Mouse (Mus musculus) embryo, embryonic 11.5 days (tissue): ENCODE data around the gene Actn2.

Source experiments
- DNase-seq: peaks from one replicate; pipeline ENCODE4 v3.0.0-alpha.2; 2012; ENCODE audit warnings: low read depth, low spot score

The Actn2 gene

GRCm38 (mm10) chr13:12340183-12340975 is at the start of gene Actn2:
Gene Actn2, minus strand, starts transcription at chr13:12340760.
- peak; percentile 67 for DNase-seq

DNA sequence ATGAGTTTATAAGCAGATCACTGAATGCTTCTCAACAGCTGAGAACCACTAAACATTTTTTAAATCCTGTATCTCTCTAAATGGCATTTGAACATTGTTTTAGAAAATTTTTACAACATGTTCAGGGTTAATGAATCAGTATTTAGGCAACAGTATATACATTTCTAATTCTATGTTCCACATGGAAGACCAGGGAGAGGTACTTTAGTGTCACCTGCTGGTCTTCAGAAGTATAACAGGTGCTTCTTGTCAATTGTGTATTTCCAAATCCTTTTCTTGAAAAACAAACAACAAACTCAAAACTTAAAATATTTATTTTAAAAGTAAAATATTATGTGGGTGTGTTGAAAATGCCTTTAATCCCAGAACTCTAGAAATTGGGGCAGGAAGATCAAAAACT is 45.7 kb upstream of the Actn2 start:
- peak; percentile 22 for DNase-seq

GRCm38 (mm10) chr13:12384796-12385195 is 44.2 kb upstream of the Actn2 start:
- no peak for DNase-seq

DNA sequence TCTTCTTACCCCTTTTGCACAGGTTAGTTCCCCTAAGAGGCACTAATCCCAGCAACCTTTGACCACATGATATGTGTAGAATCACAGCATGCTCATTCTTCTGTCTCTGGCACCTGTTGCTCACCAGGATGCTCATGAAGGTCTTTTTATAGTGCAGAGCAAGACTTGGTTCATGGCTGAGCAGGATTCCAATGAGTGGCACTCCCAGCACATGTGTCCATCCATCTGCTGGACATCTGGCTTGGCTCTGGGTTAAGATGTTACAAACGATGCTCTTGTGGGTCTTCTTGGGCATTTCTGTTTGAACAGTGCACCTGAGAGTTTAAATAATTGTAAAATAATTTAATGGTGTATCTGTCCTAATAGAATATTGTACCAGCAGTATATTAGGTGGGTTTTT is 36.2 kb upstream of the Actn2 start:
- DNase-seq: no peak

GRCm38 (mm10) chr13:12372755-12373154 is 32.2 kb upstream of the Actn2 start:
- no peak for DNase-seq

DNA sequence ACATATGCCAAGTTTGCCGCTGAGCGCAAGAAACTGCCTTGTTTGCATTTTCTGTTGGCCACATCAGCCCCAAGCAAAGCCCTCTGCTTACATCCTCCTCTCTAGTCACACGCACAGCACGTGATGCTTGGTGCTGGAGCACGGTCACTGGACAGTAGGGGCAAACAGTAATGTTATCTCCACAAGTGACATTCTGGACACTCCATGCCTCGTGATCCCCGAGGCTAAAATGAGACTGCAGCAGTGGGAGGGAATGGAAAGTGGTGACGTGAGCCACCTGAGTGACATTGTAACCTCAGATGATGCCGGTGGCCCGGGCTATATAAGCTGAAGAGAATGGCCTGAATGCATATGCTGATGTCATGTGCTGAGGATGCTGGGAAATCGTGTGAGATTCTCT is 29.4 kb upstream of the Actn2 start:
- no peak for DNase-seq

DNA sequence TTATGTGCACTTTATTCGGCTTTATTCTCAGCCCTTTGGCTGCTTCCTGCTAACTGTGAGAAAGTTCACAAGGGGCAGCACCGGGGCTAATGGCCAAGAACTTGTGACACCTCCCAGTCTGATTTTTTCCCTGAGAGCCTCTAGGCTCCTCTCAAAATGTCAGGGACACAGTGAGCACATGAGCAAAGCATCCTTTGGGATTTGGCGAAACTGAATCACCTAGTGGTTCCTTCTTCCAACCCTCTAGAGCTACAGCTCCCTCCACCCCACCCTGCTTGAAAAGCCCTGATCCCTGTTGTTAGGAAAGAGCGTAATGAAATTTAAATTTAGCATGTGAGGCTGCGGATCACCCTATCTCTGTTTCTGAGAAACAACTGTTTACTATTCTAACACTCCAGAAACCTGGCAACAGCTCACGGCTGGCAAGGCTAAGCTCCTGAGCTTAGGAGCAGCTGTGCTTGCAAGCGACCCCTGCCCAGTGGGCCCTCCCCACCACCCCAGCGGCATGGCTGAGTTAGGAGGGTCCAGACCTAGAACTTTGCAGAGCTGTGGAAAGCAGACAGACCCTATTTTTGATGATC is 28.6 kb upstream of the Actn2 start:
- DNase-seq: no peak

GRCm38 (mm10) chr13:12361486-12361885 is 20.9 kb upstream of the Actn2 start:
- DNase-seq: no peak

DNA sequence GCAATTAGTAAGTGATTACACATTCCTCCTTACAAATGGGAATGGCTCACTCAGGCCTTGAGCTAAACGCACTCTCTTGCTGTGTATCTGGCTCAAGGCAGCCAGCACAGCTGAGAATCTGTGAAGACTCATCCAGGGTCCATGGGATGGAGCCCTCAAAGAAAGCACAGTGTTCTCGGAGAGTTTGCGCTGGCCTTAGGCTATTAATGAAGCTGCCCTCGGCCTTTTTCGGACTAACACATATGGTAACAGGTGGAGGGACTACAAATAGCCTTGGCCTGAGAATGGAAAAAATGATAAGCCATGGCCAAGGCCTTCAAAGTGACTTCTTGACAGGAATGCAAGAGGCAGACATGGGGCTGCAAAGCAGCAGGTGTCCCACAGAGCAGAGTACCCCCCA is 17.0 kb upstream of the Actn2 start:
- no peak for DNase-seq

- DNase-seq: no peak
These were observed 15.6 kb upstream of the Actn2 start for GRCm38 (mm10) chr13:12356184-12356583.

GRCm38 (mm10) chr13:12349197-12349824 is 8.8 kb upstream of the Actn2 start:
- DNase-seq: no peak

DNA sequence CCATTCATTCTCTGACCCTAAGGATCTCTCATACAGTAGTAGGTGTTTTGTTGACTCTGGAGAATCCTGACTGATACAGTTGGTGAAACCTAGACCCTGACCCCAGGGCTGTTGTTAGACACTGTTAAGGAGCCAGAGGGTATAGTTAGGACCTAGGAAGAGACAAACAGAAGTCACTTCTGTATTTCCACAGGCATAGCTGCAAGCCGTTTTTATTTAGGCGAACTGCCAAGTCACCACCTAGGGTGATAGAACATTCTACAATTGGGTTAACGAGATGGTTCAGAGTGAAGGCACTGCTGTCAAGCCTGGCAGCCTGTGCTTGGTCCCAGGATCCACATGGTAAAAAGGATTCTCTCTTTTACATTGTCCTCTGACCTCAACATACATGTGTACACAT is 6.3 kb upstream of the Actn2 start:
- no peak for DNase-seq

DNA sequence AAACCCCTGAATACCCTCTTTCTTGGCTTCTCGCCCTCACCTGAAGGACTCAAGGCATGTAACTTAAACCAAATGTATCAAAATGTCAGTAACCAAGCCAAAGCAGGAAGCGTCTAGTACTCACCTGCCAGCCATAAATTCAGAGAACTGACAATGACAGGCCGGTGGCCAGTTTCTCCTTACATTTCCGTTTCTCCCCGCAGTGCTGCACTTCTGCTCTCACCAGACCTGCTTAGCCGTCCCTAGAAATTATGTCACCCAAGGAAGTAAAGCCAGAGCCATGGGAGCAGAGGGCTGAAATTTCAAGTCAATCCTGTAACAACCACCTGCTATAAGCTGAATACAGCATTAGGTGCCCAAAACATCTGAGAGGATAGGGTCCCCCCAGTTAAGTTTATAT is 887 bp upstream of the Actn2 start:
- no peak for DNase-seq

GRCm38 (mm10) chr13:12339446-12339845 is 1.1 kb downstream of the Actn2 start:
- no peak for DNase-seq

DNA sequence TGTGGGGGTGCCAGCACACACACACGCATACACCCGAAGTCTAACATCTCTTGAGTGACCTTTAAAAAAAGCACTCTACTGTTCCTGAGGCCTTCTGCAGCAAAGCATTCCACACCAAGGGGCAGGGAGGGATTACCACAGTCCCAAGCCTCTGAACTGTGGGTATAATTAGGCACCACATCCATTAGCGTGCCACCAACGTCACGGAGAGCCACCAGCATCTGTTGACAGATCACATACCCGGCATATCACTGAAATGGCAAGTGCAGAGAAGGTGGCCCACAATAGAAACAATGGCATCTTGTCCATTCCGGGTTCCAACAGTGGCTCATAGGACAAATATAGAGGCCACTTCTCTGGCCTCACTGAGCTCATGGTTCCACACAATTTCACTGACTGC is 2.8 kb downstream of the Actn2 start:
- DNase-seq: no peak

- DNase-seq: no peak
These were observed 6.5 kb downstream of the Actn2 start for GRCm38 (mm10) chr13:12334016-12334415.

DNA sequence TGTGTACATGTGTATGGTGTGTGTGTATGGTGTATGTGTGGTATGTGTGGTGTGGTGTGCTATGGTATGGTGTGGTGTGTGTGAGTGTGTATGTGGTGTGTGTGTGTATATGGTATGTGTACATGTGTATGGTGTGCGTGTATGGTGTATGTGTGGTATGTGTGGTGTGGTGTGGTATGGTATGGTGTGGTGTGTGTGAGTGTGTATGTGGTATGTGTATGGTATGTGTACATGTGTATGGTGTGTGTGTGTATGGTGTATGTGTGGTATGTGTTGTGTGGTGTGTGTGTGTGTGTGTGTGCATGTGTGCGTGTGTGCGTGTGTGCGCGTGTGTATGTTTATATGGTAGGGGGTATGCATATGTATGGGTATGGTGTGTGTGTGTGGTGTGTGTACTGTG is 9.0 kb downstream of the Actn2 start:
- DNase-seq: no peak

DNA sequence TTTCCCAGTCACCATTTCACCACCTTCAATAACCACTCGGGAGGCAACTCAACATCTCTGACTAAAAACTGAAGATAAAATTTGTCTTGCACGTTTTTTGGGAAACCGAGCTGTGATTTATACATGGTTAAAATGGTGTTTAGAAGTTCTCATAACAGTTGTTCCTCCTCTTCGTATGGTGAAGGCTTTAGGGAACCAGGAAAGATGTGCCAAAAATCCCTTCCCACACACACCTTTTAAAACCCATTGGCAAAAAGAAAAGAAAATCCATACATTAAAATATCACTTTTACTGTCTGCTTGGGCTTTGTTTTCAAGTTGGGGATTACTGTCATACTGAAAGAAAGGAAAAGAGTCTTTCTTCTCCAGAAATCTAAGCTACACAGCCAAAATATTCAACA is 12.2 kb downstream of the Actn2 start:
- DNase-seq: no peak

GRCm38 (mm10) chr13:12327577-12327976 is 13.0 kb downstream of the Actn2 start:
- DNase-seq: no peak

- no peak for DNase-seq
These were observed 17.4 kb downstream of the Actn2 start for GRCm38 (mm10) chr13:12323076-12323625.

GRCm38 (mm10) chr13:12320148-12320547 is 20.4 kb downstream of the Actn2 start:
- DNase-seq: no peak

GRCm38 (mm10) chr13:12318017-12318416 is 22.5 kb downstream of the Actn2 start:
- no peak for DNase-seq
